Mouse (Mus musculus): ENCODE results near the gene Rexo4.

DNA sequence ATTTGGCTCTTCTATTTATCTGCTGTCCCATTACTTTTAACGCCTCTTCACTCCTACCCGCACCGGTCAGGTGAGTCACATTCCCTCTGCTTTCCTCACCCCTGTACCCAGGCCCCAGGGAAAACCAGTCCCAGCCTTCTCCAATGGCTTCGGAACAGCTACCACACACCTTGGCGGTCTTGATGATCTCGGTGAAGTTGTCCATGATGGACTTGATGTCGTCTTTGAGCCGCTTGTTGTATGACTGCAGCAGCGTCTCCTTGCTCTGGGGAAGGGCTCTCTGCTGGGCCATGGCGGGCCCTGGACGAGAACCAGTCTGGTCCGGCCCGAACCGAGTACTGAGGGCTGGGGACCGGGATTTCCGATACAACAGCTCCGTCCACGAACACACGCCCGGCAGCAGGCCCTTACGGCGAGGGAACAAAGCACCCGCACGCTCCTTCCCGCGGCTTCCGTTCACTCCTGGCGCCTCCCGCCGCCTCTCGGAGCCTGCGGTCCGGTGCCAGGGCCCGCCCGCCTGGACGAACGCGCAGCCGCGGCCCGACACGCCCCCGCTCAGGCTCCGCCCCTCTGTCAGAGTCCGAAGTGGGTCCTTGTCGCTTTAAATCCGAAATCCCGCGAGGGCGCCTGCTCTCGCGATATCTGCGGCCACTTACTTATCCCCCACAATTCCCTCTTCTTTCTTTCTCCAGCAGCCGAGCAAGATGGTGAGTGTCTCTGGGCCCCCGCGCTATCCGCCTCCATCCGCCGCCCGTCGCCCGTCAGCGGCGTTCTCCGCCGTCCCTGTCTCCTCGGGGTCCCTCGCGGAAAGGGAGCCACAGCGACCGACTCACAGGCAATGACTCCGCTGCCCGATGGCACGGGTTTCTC lies 53.8 kb downstream of the Rexo4 start, which contains the start of the genes Med22 and Rpl7a:
- no peak for TF ChIP-seq FLI1 (IDR thresholded peaks at IDR 0.05; ENCODE audit: low read length)
- no peak for TF ChIP-seq GATA1 (IDR thresholded peaks at IDR 0.05; ENCODE audit: borderline replicate concordance, low read length)
